Mouse (Mus musculus): Measurements from ENCODE around the gene Abcd4. TPM values are rescaled to one million over a fixed set of nuclear protein-coding genes. Genes with fewer than 3 reads are reported as not detected.
A peak's percentile ranks its signal among the peaks of the same experiment; 100 is the strongest.

The Abcd4 gene
- polyA plus RNA-seq (2014; fragmentation: Nextera tagmentation; extraction: Ambion mirVana) = 12.1 and 14.2 TPM in 2 replicates

DNA sequence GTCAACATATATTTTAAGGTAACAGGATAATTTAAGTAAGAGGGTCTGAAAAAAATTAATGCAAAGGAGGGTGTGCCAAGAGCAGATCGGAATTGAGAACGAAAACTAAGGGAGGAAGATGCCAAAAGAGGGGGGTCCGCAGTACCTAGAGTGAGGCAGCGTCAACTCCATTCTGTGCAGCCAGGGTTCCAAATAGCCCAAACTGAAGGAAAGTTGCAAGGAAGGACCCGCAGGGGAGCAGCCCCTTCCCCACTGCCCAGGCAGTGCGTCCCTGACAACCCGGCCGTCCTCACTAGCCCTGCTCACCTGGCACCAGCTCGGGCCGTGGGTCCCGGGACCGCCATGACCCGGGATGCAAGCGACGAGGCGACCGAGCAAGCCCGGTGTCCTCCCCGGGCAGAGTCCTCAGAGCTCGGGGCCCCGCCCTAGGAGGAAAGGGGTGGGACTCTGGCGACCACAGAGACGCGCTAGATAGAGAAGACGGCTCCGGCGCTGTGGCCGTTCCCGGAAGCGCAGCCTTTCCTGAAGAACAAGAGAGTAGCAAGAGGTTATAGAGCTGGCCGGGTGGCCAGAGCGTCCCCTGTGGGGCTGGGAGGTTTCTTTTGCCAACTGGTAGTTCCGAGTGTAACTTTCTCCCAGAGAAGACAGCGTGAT, at the start of gene Abcd4:
Gene Abcd4 (minus strand): TSS at position 437 of the 654 bp plus-strand sequence.
- Histone ChIP-seq H3K36me3 (ENCODE audit: control insufficient read depth, insufficient read depth, low read length) (no peaks in the 10 kb centered on the region), H3K4me2 (ENCODE audit: low read depth, low read length, severe bottlenecking) (peak within 1 kb of the TSS; percentile 63), H3K4me1 (replicated peaks; ENCODE audit: control insufficient read depth, insufficient read depth, low read length) (no peaks in the 10 kb centered on the region), H3K27ac (ENCODE audit: low read depth, low read length) (no peak within 1 kb of the TSS; the same call in 1 of the 2 replicates), H3K9me3 (ENCODE audit: control insufficient read depth, low read length) (no peaks in the 10 kb centered on the region), H3K9ac (ENCODE audit: low read length) (peak within 1 kb of the TSS; percentile 68), H3K4me3 (ENCODE audit: low read depth, low read length) (peak within 1 kb of the TSS; percentile 51), H3K27me3 (ENCODE audit: control insufficient read depth, insufficient read depth, low read length) (no peaks in the 10 kb centered on the region)
- DNase-seq (ENCODE audit: low spot score) (peak; percentile 94), ATAC-seq (replicated peaks; ENCODE audit: low FRiP score) (peak; percentile 97)
- under 1% methylated on average over 34 of the region's 34 CpGs for WGBS

DNA sequence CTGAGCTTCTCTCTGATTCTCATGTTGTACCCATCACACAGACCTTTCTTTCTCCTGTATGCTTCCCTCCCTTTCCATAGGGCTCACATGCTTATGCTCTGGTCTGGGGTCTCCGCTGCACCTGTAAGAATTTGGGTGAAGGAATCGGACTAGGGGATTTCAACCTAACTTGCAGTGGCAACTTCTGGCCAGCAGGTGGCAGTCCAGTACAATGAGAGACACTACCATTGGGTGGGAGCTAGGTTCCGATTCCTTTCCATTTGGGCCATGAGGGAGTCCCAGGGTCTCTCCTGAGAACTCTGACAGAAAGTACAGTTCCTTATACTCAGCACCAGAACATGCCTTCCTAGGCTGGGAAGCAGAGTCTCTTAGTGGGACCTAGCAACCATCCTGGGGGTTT, 36.7 kb upstream of the Abcd4 start:
- no peak overlapping the region for H3K27ac ChIP-seq (ENCODE audit: low read depth, low read length)
- peak; percentile 82 for DNase-seq (ENCODE audit: low spot score)
- H3K27me3 ChIP-seq (ENCODE audit: control insufficient read depth, insufficient read depth, low read length) = no peaks in the 10 kb centered on the region
- ATAC-seq (replicated peaks; ENCODE audit: low FRiP score) = no peak
- H3K4me2 ChIP-seq (ENCODE audit: low read depth, low read length, severe bottlenecking) = no peak overlapping the region
- H3K9me3 ChIP-seq (ENCODE audit: control insufficient read depth, low read length) = no peaks in the 10 kb centered on the region
- 13% methylated on average over 3 of the region's 3 CpGs for WGBS
- no peak overlapping the region for H3K4me3 ChIP-seq (ENCODE audit: low read depth, low read length)
- no peaks in the 10 kb centered on the region for H3K36me3 ChIP-seq (ENCODE audit: control insufficient read depth, insufficient read depth, low read length)
- no peak overlapping the region for H3K9ac ChIP-seq (ENCODE audit: low read length)
- no peaks in the 10 kb centered on the region for H3K4me1 ChIP-seq (replicated peaks; ENCODE audit: control insufficient read depth, insufficient read depth, low read length)

DNA sequence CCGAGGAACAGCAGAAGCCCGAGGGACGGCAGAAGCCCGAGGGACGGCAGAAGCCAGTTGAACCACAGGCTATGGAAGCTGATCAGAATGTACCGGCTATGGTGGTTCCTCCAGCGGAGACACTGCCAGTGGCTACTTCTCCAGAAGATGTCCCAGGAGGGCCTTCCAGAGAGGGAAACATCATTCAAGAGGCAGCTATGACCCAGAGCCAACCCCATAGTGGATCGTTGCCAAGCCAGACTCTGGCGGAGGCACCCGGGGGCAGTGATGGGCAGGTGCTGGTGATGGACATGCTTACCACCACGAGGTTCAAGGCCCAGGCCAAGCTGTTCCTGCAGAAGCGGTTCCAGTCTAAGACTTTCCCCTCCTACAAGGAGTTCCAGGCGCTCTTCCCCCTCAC, 33.0 kb upstream of the Abcd4 start:
- 95% methylated on average over 13 of the region's 13 CpGs for WGBS
- ATAC-seq (replicated peaks; ENCODE audit: low FRiP score) (no peak), DNase-seq (ENCODE audit: low spot score) (no peak)
- H3K4me1 ChIP-seq (replicated peaks; ENCODE audit: control insufficient read depth, insufficient read depth, low read length) = no peaks in the 10 kb centered on the region
- no peak overlapping the region for H3K9ac ChIP-seq (ENCODE audit: low read length)
- H3K36me3 ChIP-seq (ENCODE audit: control insufficient read depth, insufficient read depth, low read length) = no peaks in the 10 kb centered on the region
- H3K4me3 ChIP-seq (ENCODE audit: low read depth, low read length) = no peak overlapping the region
- H3K4me2 ChIP-seq (ENCODE audit: low read depth, low read length, severe bottlenecking) = no peak overlapping the region
- no peak overlapping the region for H3K27ac ChIP-seq (ENCODE audit: low read depth, low read length)
- H3K9me3 ChIP-seq (ENCODE audit: control insufficient read depth, low read length) = no peaks in the 10 kb centered on the region
- H3K27me3 ChIP-seq (ENCODE audit: control insufficient read depth, insufficient read depth, low read length) = no peaks in the 10 kb centered on the region

DNA sequence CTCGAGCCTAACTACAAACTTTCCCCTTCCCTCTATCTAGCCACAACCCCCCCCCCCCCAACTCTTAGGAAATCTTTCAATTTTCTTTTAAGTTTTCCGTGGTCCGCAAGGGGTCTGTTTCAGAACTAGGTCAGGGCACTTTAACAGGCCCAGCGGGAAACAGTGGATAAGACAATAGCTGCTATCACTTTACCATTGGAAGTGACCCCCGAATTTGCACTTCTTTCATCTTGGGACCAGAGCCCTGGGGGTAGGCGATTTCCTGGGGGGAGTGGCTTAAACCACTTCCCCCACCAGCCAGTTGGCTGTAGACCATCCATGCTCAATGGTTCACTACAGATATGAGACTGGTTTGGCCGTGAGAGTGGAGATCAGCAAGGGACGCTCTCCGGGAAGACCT, 23.4 kb upstream of the Abcd4 start, which contains the start of gene Vrtn:
Gene Vrtn (plus strand): TSS at position 366 of the 400 bp plus-strand sequence.
- DNase-seq (ENCODE audit: low spot score) (no peak), ATAC-seq (replicated peaks; ENCODE audit: low FRiP score) (no peak)
- 4% methylated on average over 9 of the region's 9 CpGs for WGBS
- Histone ChIP-seq H3K4me3 (ENCODE audit: low read depth, low read length) (no peak within 1 kb of the TSS), H3K4me1 (replicated peaks; ENCODE audit: control insufficient read depth, insufficient read depth, low read length) (no peaks in the 10 kb centered on the region), H3K4me2 (ENCODE audit: low read depth, low read length, severe bottlenecking) (no peak within 1 kb of the TSS), H3K27ac (ENCODE audit: low read depth, low read length) (no peak within 1 kb of the TSS), H3K27me3 (ENCODE audit: control insufficient read depth, insufficient read depth, low read length) (peaks cover 37% of the 10 kb centered on the region), H3K9me3 (ENCODE audit: control insufficient read depth, low read length) (no peaks in the 10 kb centered on the region), H3K36me3 (ENCODE audit: control insufficient read depth, insufficient read depth, low read length) (no peaks in the 10 kb centered on the region), H3K9ac (ENCODE audit: low read length) (no peak within 1 kb of the TSS)

DNA sequence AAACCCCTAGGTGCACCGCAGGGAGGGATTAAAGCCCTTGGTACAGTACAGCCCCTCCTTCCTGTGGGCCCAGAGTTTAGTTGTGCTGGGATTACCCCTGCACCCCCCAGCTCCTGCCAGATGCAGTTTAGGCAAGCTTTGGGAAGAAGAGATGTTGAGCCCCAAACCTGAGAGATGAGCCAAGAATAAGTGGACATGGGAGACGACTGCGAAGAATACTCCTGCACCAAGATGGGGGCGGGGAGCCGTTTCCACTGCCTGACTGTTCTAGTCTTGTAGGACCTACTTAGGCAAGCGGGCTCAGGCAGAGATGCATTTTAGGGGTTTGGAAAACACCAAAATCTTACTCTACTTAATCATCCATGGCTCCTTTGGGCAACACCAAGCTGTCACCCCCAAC, 23.0 kb upstream of the Abcd4 start:
- Histone ChIP-seq H3K9ac (ENCODE audit: low read length) (no peak overlapping the region), H3K27ac (ENCODE audit: low read depth, low read length) (no peak overlapping the region), H3K9me3 (ENCODE audit: control insufficient read depth, low read length) (no peaks in the 10 kb centered on the region), H3K36me3 (ENCODE audit: control insufficient read depth, insufficient read depth, low read length) (no peaks in the 10 kb centered on the region), H3K4me1 (replicated peaks; ENCODE audit: control insufficient read depth, insufficient read depth, low read length) (no peaks in the 10 kb centered on the region), H3K4me2 (ENCODE audit: low read depth, low read length, severe bottlenecking) (no peak overlapping the region), H3K4me3 (ENCODE audit: low read depth, low read length) (no peak overlapping the region), H3K27me3 (ENCODE audit: control insufficient read depth, insufficient read depth, low read length) (peaks cover 37% of the 10 kb centered on the region)
- WGBS = 6% methylated on average over 6 of the region's 6 CpGs
- DNase-seq (ENCODE audit: low spot score) (no peak), ATAC-seq (replicated peaks; ENCODE audit: low FRiP score) (no peak)

DNA sequence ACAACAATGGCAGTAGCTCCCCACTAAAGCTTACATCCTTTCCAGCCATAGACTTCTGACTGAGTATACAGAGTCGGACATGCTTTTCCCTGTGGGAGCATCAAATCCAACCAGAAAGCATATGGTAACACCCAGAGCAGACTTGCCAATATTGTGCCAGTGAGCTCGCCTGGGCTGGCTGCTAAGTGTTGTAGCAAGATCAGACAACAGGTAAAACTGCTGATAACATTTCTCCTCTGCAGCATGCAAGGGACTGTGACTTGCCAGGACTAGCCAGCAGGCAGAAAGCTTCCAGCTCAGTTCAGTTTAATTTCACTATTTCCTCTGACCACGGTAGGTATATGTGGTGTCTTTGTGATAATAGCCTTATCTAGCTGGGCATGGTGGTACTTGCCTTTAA, 14.7 kb upstream of the Abcd4 start:
- no peak overlapping the region for H3K4me2 ChIP-seq (ENCODE audit: low read depth, low read length, severe bottlenecking)
- H3K4me3 ChIP-seq (ENCODE audit: low read depth, low read length) = no peak overlapping the region
- no peaks in the 10 kb centered on the region for H3K27me3 ChIP-seq (ENCODE audit: control insufficient read depth, insufficient read depth, low read length)
- H3K36me3 ChIP-seq (ENCODE audit: control insufficient read depth, insufficient read depth, low read length) = no peaks in the 10 kb centered on the region
- ATAC-seq (replicated peaks; ENCODE audit: low FRiP score) (no peak), DNase-seq (ENCODE audit: low spot score) (no peak)
- no peak overlapping the region for H3K9ac ChIP-seq (ENCODE audit: low read length)
- H3K27ac ChIP-seq (ENCODE audit: low read depth, low read length) = no peak overlapping the region
- 81% methylated on average over 3 of the region's 3 CpGs for WGBS
- no peaks in the 10 kb centered on the region for H3K9me3 ChIP-seq (ENCODE audit: control insufficient read depth, low read length)
- H3K4me1 ChIP-seq (replicated peaks; ENCODE audit: control insufficient read depth, insufficient read depth, low read length) = no peaks in the 10 kb centered on the region

DNA sequence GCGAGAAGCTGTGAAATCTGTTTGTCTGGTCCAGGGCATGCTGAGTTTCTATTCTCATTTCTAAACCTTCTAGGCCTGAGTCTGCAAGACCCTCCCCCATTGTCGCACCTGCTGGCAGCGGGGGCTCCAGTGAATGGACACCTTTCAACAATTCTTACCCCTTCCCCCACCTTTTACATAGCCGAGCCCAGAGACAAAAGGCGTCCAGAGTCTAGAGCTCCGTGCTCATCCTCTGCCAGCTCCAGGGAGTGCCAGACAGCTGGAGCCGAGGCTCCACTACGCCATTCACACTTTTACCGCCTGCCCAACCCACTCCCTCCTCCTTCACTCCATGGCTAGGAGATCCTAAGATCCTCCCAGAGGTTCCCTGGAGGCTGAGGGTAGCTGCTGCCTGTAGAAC, 7.9 kb upstream of the Abcd4 start:
- Histone ChIP-seq H3K4me1 (replicated peaks; ENCODE audit: control insufficient read depth, insufficient read depth, low read length) (no peaks in the 10 kb centered on the region), H3K4me2 (ENCODE audit: low read depth, low read length, severe bottlenecking) (peak overlapping the region; percentile 26; the same call in 1 of the 2 replicates), H3K27me3 (ENCODE audit: control insufficient read depth, insufficient read depth, low read length) (no peaks in the 10 kb centered on the region), H3K9me3 (ENCODE audit: control insufficient read depth, low read length) (no peaks in the 10 kb centered on the region), H3K27ac (ENCODE audit: low read depth, low read length) (no peak overlapping the region), H3K9ac (ENCODE audit: low read length) (peak overlapping the region; percentile 2; the same call in 1 of the 2 replicates), H3K36me3 (ENCODE audit: control insufficient read depth, insufficient read depth, low read length) (no peaks in the 10 kb centered on the region), H3K4me3 (ENCODE audit: low read depth, low read length) (0 out of 2 replicates have a peak overlapping the region, but pooled peaks have one; percentile 3)
- DNase-seq (ENCODE audit: low spot score) (no peak), ATAC-seq (replicated peaks; ENCODE audit: low FRiP score) (peak; percentile 42; the same call in 1 of the 2 replicates)
- WGBS = 1% methylated on average over 9 of the region's 9 CpGs

DNA sequence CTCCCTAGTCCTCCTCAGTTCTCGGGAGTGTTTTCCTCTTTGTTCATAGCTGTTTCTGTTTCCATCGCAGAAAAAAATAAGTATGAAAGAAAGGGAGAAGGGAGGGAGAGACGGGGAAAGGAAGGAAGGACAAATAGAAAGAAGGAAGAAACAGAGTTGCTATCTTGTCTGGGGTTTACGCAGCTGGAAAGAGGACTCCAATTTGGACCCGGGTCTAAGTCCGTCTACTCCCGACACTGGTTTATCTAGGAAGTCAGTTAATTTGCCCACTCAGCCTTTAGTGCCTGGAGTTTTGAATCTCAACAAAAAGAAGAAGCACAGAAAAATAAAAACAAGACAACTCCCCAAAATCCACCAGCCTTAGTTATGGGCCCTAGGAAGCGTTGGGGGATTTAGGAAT, 7.4 kb upstream of the Abcd4 start:
- WGBS = 15% methylated on average over 8 of the region's 8 CpGs
- Histone ChIP-seq H3K9me3 (ENCODE audit: control insufficient read depth, low read length) (no peaks in the 10 kb centered on the region), H3K4me3 (ENCODE audit: low read depth, low read length) (no peak overlapping the region), H3K27ac (ENCODE audit: low read depth, low read length) (no peak overlapping the region), H3K4me1 (replicated peaks; ENCODE audit: control insufficient read depth, insufficient read depth, low read length) (no peaks in the 10 kb centered on the region), H3K4me2 (ENCODE audit: low read depth, low read length, severe bottlenecking) (no peak overlapping the region), H3K9ac (ENCODE audit: low read length) (no peak overlapping the region), H3K27me3 (ENCODE audit: control insufficient read depth, insufficient read depth, low read length) (no peaks in the 10 kb centered on the region), H3K36me3 (ENCODE audit: control insufficient read depth, insufficient read depth, low read length) (no peaks in the 10 kb centered on the region)
- DNase-seq (ENCODE audit: low spot score) (no peak), ATAC-seq (replicated peaks; ENCODE audit: low FRiP score) (no peak)

DNA sequence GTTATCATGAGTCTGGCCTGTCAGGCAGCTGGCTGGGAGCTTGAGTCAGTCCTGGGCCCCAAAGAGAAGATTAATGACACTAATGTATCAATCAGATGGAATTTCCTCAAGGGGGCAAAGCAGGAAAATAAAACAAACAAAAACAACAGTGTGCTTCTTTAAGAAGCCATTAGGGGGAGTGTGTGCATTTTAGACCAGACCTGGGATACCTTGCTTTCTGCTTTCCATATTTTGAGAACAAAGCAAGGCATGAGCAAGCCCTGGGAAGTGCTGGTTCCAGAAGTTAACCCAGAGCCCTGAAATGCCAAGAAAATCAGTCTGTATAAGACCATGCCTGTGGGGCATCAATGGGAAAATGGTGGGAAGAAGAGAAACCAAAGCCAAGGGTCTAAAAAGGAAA, 3.8 kb upstream of the Abcd4 start:
- H3K4me2 ChIP-seq (ENCODE audit: low read depth, low read length, severe bottlenecking) = no peak overlapping the region
- DNase-seq (ENCODE audit: low spot score) = no peak

More for the DNA sequence above, 3.8 kb upstream of the Abcd4 start:
- no peaks in the 10 kb centered on the region for H3K27me3 ChIP-seq (ENCODE audit: control insufficient read depth, insufficient read depth, low read length)
- ATAC-seq (replicated peaks; ENCODE audit: low FRiP score) = no peak
- H3K4me1 ChIP-seq (replicated peaks; ENCODE audit: control insufficient read depth, insufficient read depth, low read length) = no peaks in the 10 kb centered on the region
- no peaks in the 10 kb centered on the region for H3K36me3 ChIP-seq (ENCODE audit: control insufficient read depth, insufficient read depth, low read length)
- no peaks in the 10 kb centered on the region for H3K9me3 ChIP-seq (ENCODE audit: control insufficient read depth, low read length)
- H3K9ac ChIP-seq (ENCODE audit: low read length) = no peak overlapping the region
- no peak overlapping the region for H3K27ac ChIP-seq (ENCODE audit: low read depth, low read length)
- no peak overlapping the region for H3K4me3 ChIP-seq (ENCODE audit: low read depth, low read length)

Measured in forebrain, embryonic 11.5 days (tissue).